Mouse (Mus musculus): ENCODE data around the gene Atl3.

DNA sequence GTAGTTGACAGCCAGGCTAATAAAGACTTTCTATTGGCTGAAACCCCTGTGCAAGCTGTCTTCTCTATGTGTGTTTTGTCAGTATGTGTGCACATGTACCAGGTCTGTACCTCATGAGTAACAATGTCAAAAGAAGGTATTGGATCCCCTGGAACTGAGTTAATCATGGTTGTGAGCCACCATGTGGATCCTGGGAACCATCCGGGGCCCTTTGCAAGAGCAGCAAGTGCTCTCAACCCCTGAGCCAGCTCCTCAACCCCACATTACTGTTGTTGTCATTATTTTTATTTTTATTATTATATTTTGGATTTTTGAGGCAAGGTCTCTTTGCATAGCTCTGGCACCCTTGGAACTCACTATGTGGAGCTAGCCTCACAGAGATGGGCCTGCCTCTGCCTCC, 62.8 kb downstream of the Atl3 start:
- TF ChIP-seq CTCF (IDR thresholded peaks at IDR 0.05; ENCODE audit: low read depth) (no peak), EP300 (IDR thresholded peaks at IDR 0.05; ENCODE audit: low read depth) (no peak)

All from heart, postnatal 0 days (tissue).